Mouse (Mus musculus) right cerebral cortex, adult 18-20 months (tissue): Measurements from ENCODE around the gene Top2a.

Experiments used
- DNase-seq: peaks from one replicate; pipeline ENCODE4 v3.0.0; 2022; ENCODE audit warnings: mixed read lengths

Gene Top2a

GRCm38 (mm10) chr11:98981997-98982772, 41.8 kb downstream of the Top2a start:
- DNase-seq = peak; percentile 84

- DNase-seq = no peak
These were observed 42.5 kb downstream of the Top2a start for GRCm38 (mm10) chr11:98981289-98981996.

- DNase-seq = no peak
These were observed 44.6 kb downstream of the Top2a start for GRCm38 (mm10) chr11:98979356-98979755.

GRCm38 (mm10) chr11:98978526-98979148, 45.4 kb downstream of the Top2a start:
- no peak for DNase-seq

- peak; percentile 79 for DNase-seq
These were observed 48.9 kb downstream of the Top2a start for GRCm38 (mm10) chr11:98974871-98975719.

- no peak for DNase-seq
These were observed 49.8 kb downstream of the Top2a start for GRCm38 (mm10) chr11:98974213-98974612.

- no peak for DNase-seq
These were observed 50.4 kb downstream of the Top2a start for GRCm38 (mm10) chr11:98973584-98973983.

GRCm38 (mm10) chr11:98972801-98973360, 51.1 kb downstream of the Top2a start:
- DNase-seq = no peak

GRCm38 (mm10) chr11:98972215-98972614, 51.8 kb downstream of the Top2a start:
- peak; percentile 80 for DNase-seq

- no peak for DNase-seq
These were observed 52.5 kb downstream of the Top2a start for GRCm38 (mm10) chr11:98971316-98972031.

- no peak for DNase-seq
These were observed 53.6 kb downstream of the Top2a start for GRCm38 (mm10) chr11:98970191-98970925.

- peak; percentile 82 for DNase-seq
These were observed 54.5 kb downstream of the Top2a start for GRCm38 (mm10) chr11:98969496-98969927.

- DNase-seq = no peak
These were observed 55.1 kb downstream of the Top2a start for GRCm38 (mm10) chr11:98968716-98969495.

- no peak for DNase-seq
These were observed 55.9 kb downstream of the Top2a start for GRCm38 (mm10) chr11:98968079-98968478.

GRCm38 (mm10) chr11:98966499-98967141, 57.4 kb downstream of the Top2a start:
- DNase-seq = peak; percentile 82

GRCm38 (mm10) chr11:98965416-98966077, 58.4 kb downstream of the Top2a start:
- DNase-seq = no peak

- no peak for DNase-seq
These were observed 59.2 kb downstream of the Top2a start for GRCm38 (mm10) chr11:98964616-98965415.

GRCm38 (mm10) chr11:98964201-98964615, 59.8 kb downstream of the Top2a start:
- DNase-seq = no peak
